Mouse (Mus musculus) cerebellum, adult 9-11 months (tissue): ENCODE data around the gene Mvb12a.

Source experiments
- DNase-seq: peaks from one replicate; pipeline ENCODE4 v3.0.0; 2022

Gene Mvb12a

GRCm38 (mm10) chr8:71527162-71527870 lies 15.4 kb upstream of the Mvb12a start:
- no peak for DNase-seq

- DNase-seq = no peak
Observed at GRCm38 (mm10) chr8:71528362-71529073, 14.2 kb upstream of the Mvb12a start.

- DNase-seq = peak; percentile 70
Observed at GRCm38 (mm10) chr8:71530735-71531467, 11.8 kb upstream of the Mvb12a start.

- DNase-seq = no peak
Observed at GRCm38 (mm10) chr8:71534263-71534810, 8.4 kb upstream of the Mvb12a start.

DNA sequence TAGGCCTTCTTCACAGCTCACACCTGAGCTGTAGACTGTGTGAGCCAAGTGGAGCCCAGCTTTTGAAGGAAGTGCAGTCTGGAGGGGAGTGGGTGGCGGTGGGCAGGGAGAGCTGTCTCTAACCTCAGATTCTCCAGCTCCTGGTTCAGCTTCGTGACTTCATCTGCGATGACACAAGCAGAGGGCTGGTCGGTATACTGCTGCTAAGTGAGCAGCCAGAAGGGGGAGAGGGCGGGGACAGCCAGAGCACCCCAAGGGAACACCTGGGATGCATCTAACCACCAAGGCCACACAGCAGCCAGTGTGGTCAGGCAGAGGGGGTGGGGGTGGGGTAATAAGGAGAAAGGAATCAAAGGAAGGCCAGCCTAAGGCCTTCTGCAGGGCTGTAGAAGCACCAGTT lies 7.1 kb upstream of the Mvb12a start:
- no peak for DNase-seq

DNA sequence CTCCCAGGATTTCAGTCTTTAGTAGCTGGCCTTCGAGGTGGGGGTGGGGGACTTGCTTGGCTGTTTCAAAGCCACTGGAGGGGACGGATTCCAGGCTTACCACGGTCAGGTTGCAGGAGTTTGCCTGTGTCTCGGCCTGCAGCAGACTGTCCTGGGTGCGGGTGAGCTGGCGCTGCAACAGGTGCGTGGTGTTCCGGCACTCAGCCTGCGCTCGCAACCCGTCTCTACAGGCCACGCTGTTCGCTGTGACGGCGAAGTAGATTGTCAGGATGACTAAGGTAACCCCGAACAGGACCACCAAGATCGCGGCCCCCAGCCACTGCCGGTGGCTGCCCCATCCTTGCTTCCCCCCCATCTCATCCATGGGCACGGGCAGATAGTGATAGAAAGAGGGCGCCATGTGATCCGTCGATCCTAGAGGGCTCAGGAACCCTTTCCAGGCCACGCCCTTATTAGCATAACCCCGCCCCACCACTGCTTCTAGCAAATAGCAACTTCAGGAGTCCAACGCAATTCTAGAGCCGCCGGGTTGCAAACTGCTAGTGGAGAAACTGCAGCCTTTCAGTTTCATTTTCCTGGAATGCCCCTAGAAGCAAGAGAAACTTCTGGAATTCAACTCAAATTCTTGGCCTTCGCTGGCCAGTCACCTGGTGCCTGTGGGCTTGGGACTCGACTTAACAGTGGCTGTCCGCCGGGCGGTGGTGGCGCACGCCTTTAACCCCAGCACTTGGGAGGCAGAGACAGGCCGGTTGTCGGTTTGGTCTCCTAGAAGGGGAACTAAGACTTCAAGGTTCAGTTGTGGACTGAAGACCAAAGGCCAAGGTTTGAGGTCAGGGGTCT lies 5.5 kb upstream of the Mvb12a start, which contains the start of gene Bst2:
TSS of gene Bst2 (minus strand) at position 429 of the 840 bp plus-strand sequence.
- no peak for DNase-seq

GRCm38 (mm10) chr8:71543755-71544154 lies 1.0 kb downstream of the Mvb12a start:
- no peak for DNase-seq

DNA sequence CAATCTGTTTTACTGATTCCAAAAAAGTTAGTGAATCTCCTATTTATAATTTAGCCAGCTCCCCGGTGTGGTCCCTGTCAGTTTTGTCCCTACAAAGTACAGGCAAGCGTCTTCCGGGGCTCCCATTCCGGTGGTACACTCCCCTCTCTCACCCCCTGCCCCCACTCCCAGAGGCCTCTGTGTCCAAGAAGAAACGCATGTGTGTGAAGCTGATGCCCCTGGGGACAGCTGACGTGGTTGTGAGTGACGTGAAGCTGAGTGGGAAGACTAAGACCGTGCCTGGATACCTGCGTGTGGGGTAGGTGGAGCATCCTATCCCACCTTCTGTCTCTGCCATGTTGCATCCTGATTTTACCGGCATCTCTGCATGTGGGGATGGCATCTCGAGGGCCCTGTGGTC lies 2.3 kb downstream of the Mvb12a start:
- DNase-seq = no peak

DNA sequence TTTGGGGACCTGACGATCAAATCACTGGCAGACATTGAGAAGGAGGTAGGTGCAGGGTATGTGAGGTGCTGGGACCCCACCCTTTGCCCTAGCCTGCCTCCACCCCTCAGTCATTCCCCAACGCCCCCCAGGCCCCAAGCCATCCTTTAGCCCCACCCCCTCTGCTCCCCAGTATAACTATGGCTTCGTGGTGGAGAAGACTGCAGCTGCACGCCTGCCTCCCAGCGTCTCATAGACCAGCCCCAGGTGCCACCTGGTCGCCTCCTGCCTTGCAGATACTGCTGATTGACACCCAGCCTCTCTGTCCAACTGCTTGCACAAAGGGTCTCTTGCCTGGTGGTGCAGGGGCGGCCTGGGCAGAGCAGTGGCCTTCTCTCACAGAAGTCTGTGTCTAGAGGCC lies 4.9 kb downstream of the Mvb12a start:
- DNase-seq = no peak

- no peak for DNase-seq
Observed at GRCm38 (mm10) chr8:71550754-71551153, 8.0 kb downstream of the Mvb12a start.

DNA sequence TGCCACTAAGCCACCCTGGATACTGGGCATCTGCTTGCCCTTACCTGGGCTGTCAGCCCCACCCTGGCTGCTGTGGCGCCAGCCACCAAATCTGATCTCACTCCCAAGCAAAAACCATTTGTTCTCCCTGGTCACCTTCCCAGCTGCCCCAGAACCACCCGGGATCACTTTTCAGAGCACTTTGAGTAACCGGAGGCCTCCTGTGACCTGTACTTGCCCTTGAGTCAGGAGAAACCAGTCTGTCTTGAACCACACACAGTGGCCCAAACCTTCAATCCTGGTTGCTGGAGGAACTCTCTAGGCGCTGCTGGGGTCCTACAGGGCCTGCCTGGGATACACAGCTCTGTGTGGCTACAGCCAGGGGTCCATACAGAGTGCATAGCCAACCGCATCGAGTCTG lies 10.0 kb downstream of the Mvb12a start:
- DNase-seq = no peak

GRCm38 (mm10) chr8:71554001-71554400 lies 11.3 kb downstream of the Mvb12a start:
- DNase-seq = no peak

- DNase-seq = no peak
Observed at GRCm38 (mm10) chr8:71554644-71555043, 11.9 kb downstream of the Mvb12a start.

DNA sequence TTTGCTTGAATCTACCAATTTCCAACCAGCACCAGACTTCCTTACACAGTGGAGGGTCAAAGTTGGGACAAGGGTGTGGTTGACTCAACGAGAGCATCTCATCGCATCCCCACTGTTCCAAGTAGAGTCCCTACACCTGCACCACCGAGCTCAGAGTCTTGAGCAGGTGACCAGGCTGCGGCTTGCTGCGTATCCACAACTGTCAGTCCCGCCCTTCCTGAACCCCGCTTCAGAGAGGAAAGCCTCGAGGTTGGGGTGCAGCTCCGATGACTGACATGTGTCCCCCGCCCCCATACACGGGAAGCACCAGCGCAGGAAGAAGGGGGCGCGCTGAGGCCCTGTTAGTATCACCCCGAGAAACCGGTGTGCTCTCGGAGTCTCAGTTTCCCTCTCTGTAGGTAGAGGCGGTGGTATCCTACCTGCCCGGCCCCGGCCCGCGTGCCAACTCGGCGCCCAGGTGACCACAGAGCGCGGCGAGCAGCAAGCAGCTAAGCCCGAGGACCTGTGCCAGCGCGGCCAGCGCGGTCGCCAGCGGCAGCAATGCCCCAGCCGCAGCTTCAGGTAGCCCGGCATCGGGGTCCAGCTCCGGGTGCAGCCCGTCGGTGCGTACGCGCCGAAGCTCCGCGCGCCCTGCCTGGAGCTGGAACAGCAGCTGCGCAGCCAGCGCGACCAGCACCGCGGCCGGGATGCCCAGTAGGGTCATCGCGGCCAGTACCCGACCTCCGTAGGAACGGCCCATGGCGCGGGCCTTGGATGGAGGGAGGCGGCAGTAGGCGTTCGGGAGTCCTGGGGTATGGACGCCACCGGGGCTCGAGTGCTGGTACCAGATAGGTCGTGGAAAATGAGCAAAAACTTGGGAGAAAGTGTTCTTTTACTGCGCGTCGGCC lies 15.6 kb downstream of the Mvb12a start, which contains the start of gene Tmem221:
TSS of gene Tmem221 (minus strand) at position 801 of the 887 bp plus-strand sequence.
- DNase-seq = no peak

DNA sequence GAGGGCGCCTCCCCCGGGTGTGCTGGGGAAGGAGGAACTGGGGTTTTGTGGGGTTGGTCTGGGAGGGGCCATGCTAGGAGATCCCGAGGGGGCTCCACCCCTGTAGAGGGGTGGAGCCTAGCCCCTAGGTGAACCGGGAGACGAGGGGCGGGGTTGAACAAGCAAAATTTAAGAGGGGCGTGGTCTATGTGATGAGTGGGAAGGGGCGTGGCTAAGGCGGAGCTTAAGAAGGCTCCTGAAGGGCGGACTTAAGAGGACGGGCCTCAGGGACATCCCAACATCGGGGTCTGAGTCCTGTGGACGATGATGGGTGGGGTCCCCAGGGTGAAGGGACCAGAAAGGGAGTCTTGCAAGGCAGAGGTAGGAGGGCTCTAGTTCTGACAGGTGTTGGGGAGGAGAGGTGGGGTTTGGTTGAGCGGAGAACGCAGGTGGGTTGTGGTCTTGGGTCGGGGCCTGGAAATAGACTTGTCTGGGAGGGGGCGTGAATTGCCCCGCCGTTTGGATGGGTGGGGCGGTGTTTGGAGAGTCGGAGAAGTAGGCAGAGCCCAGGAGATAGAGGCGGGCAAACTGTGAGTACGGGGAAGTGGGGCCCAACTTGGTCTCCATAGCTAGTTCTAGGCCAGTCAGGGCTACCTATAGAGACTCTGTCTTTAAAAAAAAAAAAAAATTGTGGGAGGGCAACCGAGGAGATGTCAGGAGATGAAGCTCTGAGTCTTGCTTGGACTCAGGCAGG lies 16.4 kb downstream of the Mvb12a start:
- peak; percentile 38 for DNase-seq

DNA sequence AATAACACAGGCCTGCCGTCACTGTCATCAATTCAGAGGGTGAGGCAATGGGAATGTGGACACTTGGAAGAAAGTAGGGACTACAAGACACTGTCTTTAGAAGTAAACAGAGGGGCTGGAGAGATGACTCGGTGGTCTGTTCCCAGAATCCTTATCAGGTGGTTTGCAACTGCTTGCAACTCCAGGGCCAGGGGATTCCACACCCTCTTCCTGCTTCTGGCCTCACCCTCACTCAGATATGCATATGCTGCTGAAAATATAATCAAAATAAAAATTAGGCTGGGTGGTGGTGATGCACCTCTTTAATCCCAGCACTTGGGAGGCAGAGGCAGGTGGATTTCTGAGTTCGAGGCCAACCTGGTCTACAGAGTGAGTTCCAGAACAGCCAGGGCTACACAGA lies 17.3 kb downstream of the Mvb12a start:
- no peak for DNase-seq

- no peak for DNase-seq
Observed at GRCm38 (mm10) chr8:71560765-71561164, 18.0 kb downstream of the Mvb12a start.

DNA sequence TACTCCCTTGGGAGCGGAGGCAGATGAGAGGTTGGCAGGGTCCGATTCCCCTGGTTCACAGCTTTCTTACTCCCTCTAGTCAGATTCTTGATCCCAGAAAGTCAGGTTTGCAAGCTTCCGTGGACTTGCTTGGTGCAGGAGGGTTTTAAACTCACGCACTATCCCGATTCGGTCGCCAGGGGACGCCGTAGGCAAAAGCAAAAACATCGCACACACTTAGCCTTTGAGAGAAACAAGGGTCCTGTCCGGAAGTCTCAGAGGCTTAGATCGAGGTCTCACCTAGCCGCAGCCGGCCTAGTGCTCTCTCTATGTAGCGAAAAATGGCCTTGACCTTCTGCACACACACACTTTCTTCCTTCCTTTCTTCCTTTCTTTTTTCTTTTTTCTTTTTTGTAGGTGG lies 18.7 kb downstream of the Mvb12a start:
- peak; percentile 57 for DNase-seq

DNA sequence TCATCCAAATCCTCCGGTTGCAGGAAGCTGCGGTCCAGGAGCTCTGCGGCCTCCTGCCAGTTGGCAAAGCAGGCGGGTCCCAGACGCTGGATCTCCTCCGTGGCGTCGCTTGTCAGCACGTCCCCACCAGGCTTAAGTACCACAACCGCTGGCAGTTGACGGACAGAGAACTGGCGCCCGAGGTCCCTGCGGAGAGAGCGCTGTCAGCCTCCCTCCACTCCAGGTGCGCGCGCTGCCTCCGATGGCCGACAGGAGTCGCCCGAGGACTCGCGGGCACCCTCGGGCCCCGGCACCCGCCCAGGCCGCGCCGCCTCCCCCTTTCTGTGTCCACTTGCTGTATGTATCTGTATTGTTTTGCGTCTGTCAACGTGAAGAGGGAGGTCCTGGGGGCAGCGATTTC lies 20.0 kb downstream of the Mvb12a start:
- DNase-seq = peak; percentile 78

DNA sequence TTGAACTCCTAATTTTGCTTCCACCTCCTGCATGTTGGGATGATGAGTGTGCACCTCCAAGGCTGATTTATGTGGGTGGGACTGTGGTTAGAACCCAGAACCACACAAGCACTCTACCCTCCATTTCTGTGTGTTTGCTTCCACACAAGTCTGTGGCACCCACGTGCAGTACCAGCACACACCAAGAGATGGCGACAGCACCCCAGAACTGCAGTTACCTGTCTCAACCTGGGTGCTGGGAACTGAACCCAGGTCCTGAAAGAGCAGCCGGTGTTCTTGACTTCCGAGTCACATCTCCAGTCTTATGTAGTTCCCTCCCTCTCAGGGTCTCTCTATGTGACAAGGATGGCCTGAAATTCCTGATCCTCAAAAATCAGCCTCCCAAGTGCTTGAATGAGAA lies 21.3 kb downstream of the Mvb12a start:
- no peak for DNase-seq

DNA sequence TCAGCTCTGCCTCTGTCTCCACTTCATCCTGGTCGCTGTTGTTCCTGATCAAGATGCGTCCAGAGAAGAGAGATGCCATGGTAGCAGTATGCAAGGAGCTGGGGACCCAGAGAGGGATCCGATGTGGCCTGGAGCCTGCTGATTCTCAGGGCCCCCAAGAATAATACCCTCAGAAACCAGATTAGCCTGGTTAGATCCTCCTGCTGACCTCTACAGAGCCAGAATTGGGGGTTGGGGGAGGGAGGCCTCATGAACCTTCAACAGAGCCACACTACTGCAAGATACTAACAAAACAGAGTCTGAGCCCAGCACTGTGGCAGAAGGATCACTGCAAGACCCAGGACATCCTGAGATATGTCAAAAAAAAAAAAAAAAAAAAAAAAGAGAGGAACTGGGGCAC lies 23.8 kb downstream of the Mvb12a start, which contains the start of gene Nxnl1:
TSS of gene Nxnl1 (minus strand) at position 101 of the 400 bp plus-strand sequence.
- no peak for DNase-seq
